Mouse (Mus musculus): ENCODE measurements around the gene Dkc1. TPM values are rescaled to one million over a fixed set of nuclear protein-coding genes. Genes with fewer than 3 reads are reported as not detected.
"Not testable (repeated sequence)": the region's sequence is repeated elsewhere in the genome, so short reads cannot be mapped to it uniquely, and the experiment has no call there.

Gene Dkc1
- polyA plus RNA-seq, 2 experiments from 2014 or later = 140 to 147 TPM

GRCm38 (mm10) chrX:75143124-75143555 lies 47.5 kb downstream of the Dkc1 start:
- not testable (repeated sequence) for ATAC-seq

DNA sequence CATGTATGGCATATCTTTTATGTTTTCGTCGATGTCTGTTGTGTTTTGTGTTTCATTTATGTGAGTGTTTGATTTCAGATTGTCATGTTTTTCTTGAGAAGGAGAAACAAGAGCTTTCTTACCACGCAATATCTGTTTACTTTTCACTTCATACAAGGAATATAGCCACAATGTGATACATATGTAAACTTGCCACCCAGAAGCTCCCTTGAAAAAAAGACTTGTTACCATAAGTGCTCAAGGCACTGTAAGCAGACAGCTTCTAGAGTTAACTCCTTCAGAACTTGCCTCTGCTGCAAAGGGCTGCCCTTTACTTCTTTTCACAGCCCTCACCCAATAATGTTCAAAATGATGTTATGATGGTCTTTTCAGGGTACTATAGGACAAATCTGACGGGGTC lies 52.8 kb downstream of the Dkc1 start:
- ATAC-seq = no peak

GRCm38 (mm10) chrX:75150304-75150703 lies 54.6 kb downstream of the Dkc1 start:
- no peak for ATAC-seq

- ATAC-seq = no peak
These were observed 56.6 kb downstream of the Dkc1 start for GRCm38 (mm10) chrX:75152249-75152648.

GRCm38 (mm10) chrX:75155576-75156243 lies 60.1 kb downstream of the Dkc1 start:
- no peak for ATAC-seq

Other genes with a start within 250 kb of the Dkc1 start
- gene Gab3, start 10.4 kb upstream of the Dkc1 start, polyA plus RNA-seq (2017; shearing (Covaris generic)) = 10 to 100 TPM; 16.2 to 18.3 TPM
- gene Mpp1, start 35.2 kb downstream of the Dkc1 start, polyA plus RNA-seq (2017; shearing (Covaris generic)) = 100 to 1,000 TPM; 107 to 132 TPM
- gene Smim9, start 67.9 kb downstream of the Dkc1 start, polyA plus RNA-seq (2017; shearing (Covaris generic)) = not detected

Data from CD4-positive, CD25-positive, alpha-beta regulatory T cell, adult 4 months (primary cell).